Mouse (Mus musculus): ENCODE results near the gene Gm20509. TPM values are rescaled to one million over a fixed set of nuclear protein-coding genes. Genes with fewer than 3 reads are reported as not detected.

The Gm20509 gene
- not detected for polyA plus RNA-seq (2014; fragmentation: Illumina TruSeq; extraction: RNeasy Lipid Tissue Mini Kit (QIAGEN cat#74804); ENCODE audit: low read depth, low replicate concordance)

DNA sequence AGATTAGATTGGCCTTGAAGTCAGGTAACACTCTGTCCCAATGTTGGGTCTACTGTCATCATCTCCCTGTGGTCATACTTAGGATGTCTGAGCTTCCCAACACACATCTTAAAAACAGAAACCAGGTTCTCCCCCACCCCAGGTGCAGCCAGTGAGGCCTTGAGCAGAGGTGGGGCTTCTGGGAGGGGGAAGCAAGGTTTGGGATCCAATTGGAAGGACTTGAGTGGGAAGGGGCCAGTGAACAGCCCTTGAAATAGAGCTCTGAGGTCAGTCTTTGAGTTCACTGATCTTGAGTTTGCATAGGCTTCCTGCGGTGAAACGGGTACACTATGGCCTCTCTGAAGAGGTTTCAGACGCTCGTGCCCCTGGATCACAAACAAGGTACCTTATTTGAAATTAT lies at the start of gene Gm20509:
Gm20509 (plus strand) TSS at position 290 of the 400 bp plus-strand sequence.

GRCm38 (mm10) chr9:73101536-73101935 lies 734 bp upstream of the Gm20509 start, which contains the start of gene Khdc3:
Khdc3 (plus strand) TSS chr9:73101836.

DNA sequence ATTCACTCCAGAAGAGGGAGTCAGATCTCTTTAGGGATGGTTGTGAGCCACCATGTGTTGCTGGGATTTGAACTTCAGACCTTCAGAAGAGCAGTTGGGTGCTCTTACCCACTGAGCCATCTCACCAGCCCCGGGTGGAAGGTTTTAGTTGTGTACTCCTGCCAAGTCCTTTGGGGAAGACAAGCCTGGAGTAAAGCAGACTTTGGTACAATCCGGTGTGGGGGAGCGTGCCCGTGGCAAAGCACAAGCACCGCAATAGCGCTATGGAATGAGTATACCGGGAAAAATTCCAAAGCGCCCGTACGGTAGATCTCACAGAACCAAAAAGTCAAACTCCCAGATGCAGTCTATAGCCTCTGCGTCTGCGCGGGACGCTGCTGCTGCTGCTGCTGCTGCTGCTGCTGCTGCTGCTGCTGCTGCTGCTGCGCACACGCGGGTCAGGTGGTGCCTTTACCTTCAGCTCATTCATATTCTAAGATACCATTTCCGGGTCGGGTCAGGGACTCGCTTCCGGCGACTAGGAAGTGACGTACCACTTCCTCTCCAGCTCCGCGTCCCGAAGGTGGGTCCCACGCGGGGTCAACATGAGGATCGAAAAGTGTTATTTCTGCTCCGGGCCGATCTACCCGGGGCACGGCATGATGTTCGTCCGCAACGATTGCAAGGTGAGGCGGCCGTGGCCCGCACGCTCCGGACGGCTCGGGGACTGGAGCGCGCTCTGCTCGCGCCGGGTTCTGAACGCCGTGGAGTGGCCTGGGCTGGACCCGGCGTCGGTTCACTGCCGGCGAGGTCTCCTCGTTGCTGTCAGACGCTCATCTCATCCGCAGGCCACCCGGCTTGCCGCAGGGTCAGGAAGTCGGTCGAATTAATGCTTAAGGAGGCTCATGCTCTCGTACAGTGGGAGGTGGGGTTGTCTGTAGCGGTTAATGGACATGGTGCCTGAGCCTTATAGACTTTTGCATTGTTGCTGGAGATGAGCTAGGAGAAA lies 10.9 kb downstream of the Gm20509 start, which contains the start of gene Rsl24d1:
Rsl24d1 (plus strand) TSS at position 508 of the 988 bp plus-strand sequence.

Other genes with a start within 250 kb of the Gm20509 start
- gene Pygo1, start 176.8 kb upstream of the Gm20509 start, polyA plus RNA-seq (2014; fragmentation: Illumina TruSeq; extraction: RNeasy Lipid Tissue Mini Kit (QIAGEN cat#74804); ENCODE audit: low read depth, low replicate concordance), result 2.3 TPM
- gene Dyx1c1, start 143.7 kb upstream of the Gm20509 start, polyA plus RNA-seq (2014; fragmentation: Illumina TruSeq; extraction: RNeasy Lipid Tissue Mini Kit (QIAGEN cat#74804); ENCODE audit: low read depth, low replicate concordance), result 0.79 TPM
- not detected for gene Gm44503, start 143.6 kb upstream of the Gm20509 start, polyA plus RNA-seq (2014; fragmentation: Illumina TruSeq; extraction: RNeasy Lipid Tissue Mini Kit (QIAGEN cat#74804); ENCODE audit: low read depth, low replicate concordance)
- 14.7 TPM for gene Ccpg1os, start 117.1 kb upstream of the Gm20509 start, polyA plus RNA-seq (2014; fragmentation: Illumina TruSeq; extraction: RNeasy Lipid Tissue Mini Kit (QIAGEN cat#74804); ENCODE audit: low read depth, low replicate concordance)
- 111 TPM for gene Ccpg1, start 117.0 kb upstream of the Gm20509 start, polyA plus RNA-seq (2014; fragmentation: Illumina TruSeq; extraction: RNeasy Lipid Tissue Mini Kit (QIAGEN cat#74804); ENCODE audit: low read depth, low replicate concordance)
- 11.6 TPM for gene Pigb, start 62.1 kb upstream of the Gm20509 start, polyA plus RNA-seq (2014; fragmentation: Illumina TruSeq; extraction: RNeasy Lipid Tissue Mini Kit (QIAGEN cat#74804); ENCODE audit: low read depth, low replicate concordance)
- 72.0 TPM for gene Rab27a, start 57.6 kb upstream of the Gm20509 start, polyA plus RNA-seq (2014; fragmentation: Illumina TruSeq; extraction: RNeasy Lipid Tissue Mini Kit (QIAGEN cat#74804); ENCODE audit: low read depth, low replicate concordance)
- not detected for gene Khdc3, start 634 bp upstream of the Gm20509 start, polyA plus RNA-seq (2014; fragmentation: Illumina TruSeq; extraction: RNeasy Lipid Tissue Mini Kit (QIAGEN cat#74804); ENCODE audit: low read depth, low replicate concordance)
- gene Rsl24d1, start 11.0 kb downstream of the Gm20509 start, polyA plus RNA-seq (2014; fragmentation: Illumina TruSeq; extraction: RNeasy Lipid Tissue Mini Kit (QIAGEN cat#74804); ENCODE audit: low read depth, low replicate concordance), result 51.1 TPM